Comparison of ENCODE assay signal across 7 mouse cellular contexts in the genomic region with DNA sequence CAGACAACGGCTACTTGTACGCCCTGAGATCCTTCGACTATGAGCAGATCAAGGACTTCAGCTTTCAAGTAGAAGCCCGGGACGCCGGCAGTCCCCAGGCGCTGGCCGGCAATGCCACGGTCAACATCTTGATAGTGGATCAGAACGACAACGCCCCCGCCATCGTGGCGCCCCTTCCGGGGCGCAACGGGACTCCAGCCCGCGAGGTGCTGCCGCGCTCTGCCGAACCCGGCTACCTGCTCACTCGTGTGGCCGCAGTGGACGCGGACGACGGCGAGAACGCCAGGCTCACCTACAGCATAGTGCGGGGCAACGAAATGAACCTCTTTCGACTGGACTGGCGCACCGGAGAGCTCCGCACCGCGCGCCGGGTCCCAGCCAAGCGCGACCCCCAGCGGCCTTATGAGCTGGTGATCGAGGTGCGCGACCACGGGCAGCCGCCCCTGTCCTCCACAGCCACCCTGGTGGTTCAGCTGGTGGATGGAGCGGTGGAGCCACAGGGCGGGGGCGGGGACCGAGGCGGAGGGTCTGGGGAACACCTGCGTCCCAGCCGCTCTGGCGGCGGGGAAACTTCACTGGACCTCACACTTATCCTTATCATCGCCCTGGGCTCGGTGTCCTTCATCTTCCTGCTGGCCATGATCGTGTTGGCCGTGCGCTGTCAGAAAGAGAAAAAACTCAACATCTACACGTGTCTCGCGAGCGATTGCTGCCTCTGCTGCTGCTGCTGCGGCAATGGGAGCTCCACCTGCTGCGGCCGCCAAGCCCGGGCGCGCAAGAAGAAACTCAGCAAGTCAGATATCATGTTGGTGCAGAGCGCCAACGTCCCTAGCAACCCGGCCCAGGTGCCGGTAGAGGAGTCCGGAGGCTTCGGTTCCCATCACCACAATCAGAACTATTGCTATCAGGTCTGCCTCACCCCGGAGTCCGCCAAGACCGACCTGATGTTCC. TPM values are rescaled to one million over a fixed set of nuclear protein-coding genes. Genes with fewer than 3 reads are reported as not detected.
DNase-seq lines count a peak whose midpoint lies in the region; ATAC-seq and TF ChIP-seq lines count a peak whose summit lies in the region.

No protein-coding gene starts in this region.

- peaks cover 8% of the 10 kb centered on the region for H3K4me1 ChIP-seq in lung, adult 2 months (ENCODE audit: control insufficient read depth, insufficient read depth, low read length)
- H3K4me1 ChIP-seq in neural tube, embryonic 14.5 days (ENCODE audit: control insufficient read depth, insufficient read depth, low read length) = 0 out of 2 replicates have a peak, but pooled peaks cover 3% of the 10 kb centered on the region

- H3K4me3 ChIP-seq in lung, adult 2 months (replicated peaks; ENCODE audit: extremely low read depth, low read depth, low read length) = no peak overlapping the region
- peak overlapping the region; percentile 77 for H3K4me3 ChIP-seq in neural tube, embryonic 14.5 days (ENCODE audit: low read depth, low read length)

- no peaks in the 10 kb centered on the region for H3K9me3 ChIP-seq in neural tube, embryonic 14.5 days (ENCODE audit: control insufficient read depth, low read length)

- TF ChIP-seq POLR2A in lung, adult 2 months (IDR thresholded peaks at IDR 0.05; ENCODE audit: borderline replicate concordance, extremely low read depth, low read depth, low read length) = no peak

- no peaks in the 10 kb centered on the region; the same call in 1 of the 2 replicates for H3K27me3 ChIP-seq in neural tube, embryonic 14.5 days (ENCODE audit: control insufficient read depth, insufficient read depth, low read length)

- peak; percentile 4 for DNase-seq in lung, adult 2 months
- DNase-seq in lung, postnatal 36 days = no peak
- DNase-seq in embryo, embryonic 10 days (ENCODE audit: low spot score) = peak; percentile 57
- DNase-seq in forelimb bud, embryonic 11.5 days (ENCODE audit: low read depth, low spot score) = peak; percentile 29
- DNase-seq in left cerebral cortex, postnatal 4 days = peak; percentile 34
- DNase-seq in spleen, postnatal 36 days (ENCODE audit: low spot score in 2 of 2) = no peak

- H3K36me3 ChIP-seq in neural tube, embryonic 14.5 days (ENCODE audit: control insufficient read depth, insufficient read depth, low read length) = no peaks in the 10 kb centered on the region

- under 1% methylated on average over 82 of the region's 82 CpGs for WGBS in lung, adult 2 months
- WGBS in neural tube, embryonic 14.5 days = under 1% methylated on average over 82 of the region's 82 CpGs

- peak overlapping the region; percentile 49 for H3K4me2 ChIP-seq in neural tube, embryonic 14.5 days (ENCODE audit: low read depth, low read length)

- ATAC-seq in neural tube, embryonic 14.5 days (ENCODE audit: low read depth) = peak; percentile 3; the same call in 1 of the 2 replicates

- H3K27ac ChIP-seq in neural tube, embryonic 14.5 days (ENCODE audit: low read depth, low read length) = peak overlapping the region; percentile 45; the same call in 1 of the 2 replicates

- peak overlapping the region; percentile 77 for H3K9ac ChIP-seq in neural tube, embryonic 14.5 days (replicated peaks; ENCODE audit: low read depth, low read length)

- TF ChIP-seq CTCF in lung, adult 2 months (IDR thresholded peaks at IDR 0.05; ENCODE audit: insufficient read depth, low read length) = no peak

- intact Hi-C loops in left cerebral cortex, postnatal 4 days (cut with DNase I) = no loop called here

RNA-seq across cellular contexts. Expression of a gene that starts 2.9 kb away (rescaled TPM):
- polyA plus RNA-seq in lung, adult 2 months (2012; rRNA removed) = 0.11 and 0.14 TPM in 2 replicates
- 100 to 1,000 TPM; 166 to 188 TPM for total RNA-seq in left cerebral cortex, postnatal 4 days (2021)
- polyA plus RNA-seq in neural tube, embryonic 14.5 days (2014; fragmentation: Nextera tagmentation; extraction: Ambion mirVana) = 19.9 and 28.1 TPM in 2 replicates

Comparison
In these comparisons a context has a peak if more than half of its experiments do, and no peak if none do; other contexts are left out.
1. DNase-seq: peak in lung, adult 2 months (single experiment), embryo, embryonic 10 days (single experiment), forelimb bud, embryonic 11.5 days (single experiment) and left cerebral cortex, postnatal 4 days (single experiment); none in lung, postnatal 36 days (single experiment) and spleen, postnatal 36 days (0 of 2).
2. RNA of a gene that starts 2.9 kb away (polyA plus RNA-seq): 19.9 to 28.1 TPM in neural tube, embryonic 14.5 days; 0.11 to 0.14 TPM in lung, adult 2 months; every median in the first group is over 10 times any median in the second.